Mouse (Mus musculus) layer of hippocampus, adult 2 months (tissue): ENCODE results near the gene Olfr572. TPM values are rescaled to one million over a fixed set of nuclear protein-coding genes. Genes with fewer than 3 reads are reported as not detected.

Experiments used
- DNase-seq, 2 experiments: peaks; one replicate each; pipeline ENCODE4 v3.0.0; 2022; ENCODE audit warnings: low spot score in 2 of 2
- H3K27ac ChIP-seq: fragments of 200-600 bp; 2 replicates; pipeline ENCODE4 v1.8.1; 2022
- H3K4me3 ChIP-seq: fragments of 200-600 bp; 2 replicates; pipeline ENCODE4 v1.8.1; 2022; ENCODE audit warnings: mild to moderate bottlenecking
- CTCF ChIP-seq: fragments of 200-600 bp; conservative IDR thresholded peaks from 2 replicates; pipeline ENCODE4 v1.8.1; 2022; ENCODE audit warnings: antibody characterized with exemption, mild to moderate bottlenecking, moderate library complexity
- total RNA-seq, 2 experiments: library from RNA; stranded (reverse); gene quantifications; 2 replicates each; pipeline ENCODE4 v1.2.3; 2021

Olfr572 gene
- total RNA-seq, 2 experiments from 2014 or later = not detected

DNA sequence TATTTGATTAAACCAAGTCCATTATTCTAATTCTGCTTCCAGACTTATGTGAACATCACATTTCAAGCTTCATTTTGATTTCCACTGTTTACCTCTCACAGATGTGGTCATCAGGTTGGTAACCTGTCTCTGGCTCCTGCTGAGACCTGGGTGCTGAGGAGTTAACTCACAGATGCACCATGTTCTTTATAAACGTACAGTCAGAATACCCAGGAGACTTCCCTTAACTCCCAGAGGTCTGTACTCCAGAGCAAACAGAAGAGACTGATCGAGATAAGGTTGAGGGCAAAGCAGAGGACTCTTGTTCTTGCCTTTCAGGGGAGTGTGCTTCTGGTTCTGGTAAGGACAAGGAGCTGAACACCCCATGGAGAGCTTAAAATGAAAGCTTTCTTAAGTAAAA, 38.2 kb downstream of the Olfr572 start, which contains the start of gene Olfr576:
Gene Olfr576, plus strand, starts transcription at position 301 of the 400 bp plus-strand sequence.
- Histone ChIP-seq H3K4me3 (no peak within 1 kb of the TSS), H3K27ac (no peak within 1 kb of the TSS)
- no peak for TF ChIP-seq CTCF
- DNase-seq = no peak

DNA sequence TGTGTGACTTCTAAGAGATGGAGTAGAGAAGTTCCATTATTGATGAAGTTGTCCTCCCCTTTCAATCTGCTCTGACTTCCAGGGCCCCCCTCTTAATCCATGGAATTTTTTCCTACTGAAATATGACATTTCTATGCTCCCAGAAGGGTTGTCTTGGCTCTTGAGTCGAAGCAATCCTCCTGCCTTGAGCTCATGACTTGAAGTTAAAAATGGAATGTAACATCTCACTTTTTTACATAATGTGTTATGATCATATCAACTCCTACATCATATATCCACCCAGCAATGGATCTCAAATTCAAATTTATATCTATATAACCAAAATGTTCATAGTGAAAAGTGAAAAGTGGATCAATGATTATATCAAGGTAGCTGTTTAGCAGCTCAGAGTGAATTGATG, 50.2 kb downstream of the Olfr572 start:
- no peak for TF ChIP-seq CTCF
- Histone ChIP-seq H3K4me3 (no peak overlapping the region), H3K27ac (no peak overlapping the region)
- DNase-seq = no peak

DNA sequence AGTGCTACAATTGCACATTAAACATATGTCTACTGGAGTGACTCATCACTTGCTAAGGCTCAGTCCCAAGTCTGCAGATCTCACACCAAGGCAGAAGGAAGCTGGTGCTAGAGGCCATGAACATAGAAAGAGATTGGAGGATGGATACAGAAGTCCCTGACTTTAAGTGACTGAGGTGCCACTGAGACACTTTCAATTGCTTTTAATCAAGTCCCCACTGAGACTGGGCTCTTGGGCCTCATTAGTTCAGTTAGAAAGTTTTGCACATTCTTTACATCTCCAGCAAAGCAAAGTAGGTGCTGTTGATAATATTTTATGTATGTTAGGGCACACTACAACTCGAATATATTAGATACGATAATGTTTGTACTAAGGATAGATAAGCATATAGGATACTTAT, 51.6 kb downstream of the Olfr572 start, which contains the start of gene Olfr577:
Gene Olfr577, minus strand, starts transcription at position 101 of the 400 bp plus-strand sequence.
- Histone ChIP-seq H3K27ac (no peak within 1 kb of the TSS), H3K4me3 (no peak within 1 kb of the TSS)
- DNase-seq = no peak
- no peak for TF ChIP-seq CTCF

Other genes starting within 250 kb of the Olfr572 start
- 1 to 10 TPM; 7.1 to 7.2 TPM for gene Trim68, start 237.1 kb upstream of the Olfr572 start, total RNA-seq
- gene Olfr557, start 228.5 kb upstream of the Olfr572 start, total RNA-seq = not detected
- gene Olfr558, start 222.2 kb upstream of the Olfr572 start, total RNA-seq = under 1 TPM; 0.15 to 0.46 TPM
- gene Olfr33, start 205.3 kb upstream of the Olfr572 start, total RNA-seq = not detected
- gene Olfr559, start 196.9 kb upstream of the Olfr572 start, total RNA-seq = not detected
- not detected for gene Olfr560, start 165.0 kb upstream of the Olfr572 start, total RNA-seq
- gene Olfr78, start 164.9 kb upstream of the Olfr572 start, total RNA-seq = under 1 TPM; 0.25 to 0.36 TPM
- gene Olfr561, start 153.2 kb upstream of the Olfr572 start, total RNA-seq = not detected
- gene Olfr564, start 120.9 kb upstream of the Olfr572 start, total RNA-seq = not detected
- not detected for gene Olfr566, start 65.6 kb upstream of the Olfr572 start, total RNA-seq
- not detected for gene Olfr568, start 47.3 kb upstream of the Olfr572 start, total RNA-seq
- not detected for gene Olfr569, start 33.5 kb upstream of the Olfr572 start, total RNA-seq
- not detected for gene Olfr570, start 29.8 kb upstream of the Olfr572 start, total RNA-seq
- not detected for gene Olfr571, start 6.9 kb upstream of the Olfr572 start, total RNA-seq
- not detected for gene Olfr573-ps1, start 18.2 kb downstream of the Olfr572 start, total RNA-seq
- not detected for gene Olfr574, start 24.1 kb downstream of the Olfr572 start, total RNA-seq
- not detected for gene Olfr575, start 34.4 kb downstream of the Olfr572 start, total RNA-seq
- gene Olfr576, start 38.3 kb downstream of the Olfr572 start, total RNA-seq = not detected
- not detected for gene Olfr577, start 51.5 kb downstream of the Olfr572 start, total RNA-seq
- not detected for gene Olfr578, start 64.9 kb downstream of the Olfr572 start, total RNA-seq
- gene Olfr582, start 113.6 kb downstream of the Olfr572 start, total RNA-seq = not detected
- gene Olfr583, start 126.9 kb downstream of the Olfr572 start, total RNA-seq = not detected
- gene Olfr584, start 157.5 kb downstream of the Olfr572 start, total RNA-seq = not detected
- not detected for gene Olfr585, start 173.3 kb downstream of the Olfr572 start, total RNA-seq
- gene Olfr586, start 201.2 kb downstream of the Olfr572 start, total RNA-seq = not detected
- not detected for gene Olfr588-ps1, start 216.5 kb downstream of the Olfr572 start, total RNA-seq
- not detected for gene Olfr589, start 231.9 kb downstream of the Olfr572 start, total RNA-seq